ENCODE assay signal across 10 mouse cellular contexts in the genomic region with DNA sequence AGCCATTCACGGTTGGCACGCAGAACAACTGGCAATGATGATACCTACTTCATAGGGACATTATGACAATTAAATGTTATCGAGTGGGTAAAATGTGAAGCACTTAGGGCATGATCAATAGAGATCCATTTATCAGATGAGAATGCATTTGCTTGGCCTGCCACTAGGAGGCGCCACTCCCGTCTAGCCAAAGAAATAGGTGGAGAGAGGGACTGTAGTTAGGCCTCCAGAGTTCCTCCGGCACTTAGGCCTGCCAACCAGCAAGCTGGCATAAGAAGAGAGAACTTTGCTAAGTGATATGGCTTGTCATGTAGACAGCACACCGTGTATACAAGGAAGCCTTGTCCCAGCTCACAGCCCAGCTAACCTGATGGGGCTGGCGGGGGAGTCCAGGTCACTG. TPM values are rescaled to one million over a fixed set of nuclear protein-coding genes. Genes with fewer than 3 reads are reported as not detected.
A peak's percentile ranks its signal among the peaks of the same experiment; 100 is the strongest.
DNase-seq lines count a peak whose midpoint lies in the region; ATAC-seq and TF ChIP-seq lines count a peak whose summit lies in the region.
"Had no signal": no experiment of that assay in that cellular context is flagged by ENCODE, and none has a peak within 500 bp of the region (broad histone marks: within the 10 kb centered on the region; RNA-seq: fewer than 3 reads in every experiment).

No protein-coding gene starts in this region.

- TF ChIP-seq EP300 in ES-Bruce4 (IDR thresholded peaks at IDR 0.05; ENCODE audit: insufficient read depth, low read depth, low read length): no peak

- TF ChIP-seq CTCF in ES-Bruce4 (IDR thresholded peaks at IDR 0.05; ENCODE audit: low read depth, low read length): peak; percentile 98
- peak; percentile 55; the same call in 1 of the 2 replicates for TF ChIP-seq CTCF in olfactory bulb, adult 2 months (IDR thresholded peaks at IDR 0.05; ENCODE audit: insufficient read depth, low read depth, low read length)

- peak; percentile 68 for DNase-seq in adrenal gland, postnatal 10 days
- no peak for DNase-seq in adrenal gland, adult 8-10 months
- peak; percentile 54 for DNase-seq in kidney, adult 18-20 months
- peak; percentile 67 for DNase-seq in embryonic facial prominence, embryonic 11.5 days (ENCODE audit: low spot score)
- DNase-seq in ovary, adult 18-20 months (ENCODE audit: low spot score): no peak

- H3K9ac ChIP-seq in kidney, embryonic 14.5 days (ENCODE audit: low read depth, low read length): no peak overlapping the region
- H3K9ac ChIP-seq in ES-Bruce4 (ENCODE audit: low read depth, poor library complexity, severe bottlenecking): peak overlapping the region; percentile 10; the same call in 1 of the 2 replicates
- no peak overlapping the region for H3K9ac ChIP-seq in embryonic facial prominence, embryonic 11.5 days (replicated peaks; ENCODE audit: low read length)

- H3K4me3 ChIP-seq in kidney, embryonic 14.5 days (ENCODE audit: low read length): no peak overlapping the region
- H3K4me3 ChIP-seq in ES-Bruce4 (ENCODE audit: low read depth, low read length): peak overlapping the region; percentile 13; the same call in 1 of the 2 replicates
- H3K4me3 ChIP-seq in embryonic facial prominence, embryonic 11.5 days (ENCODE audit: low read depth, low read length): no peak overlapping the region
- no peak overlapping the region for H3K4me3 ChIP-seq in olfactory bulb, adult 2 months (ENCODE audit: insufficient read depth, low read depth, low read length)

- no peaks in the 10 kb centered on the region for H3K9me3 ChIP-seq in kidney, embryonic 14.5 days (ENCODE audit: control insufficient read depth, low read length)
- no peaks in the 10 kb centered on the region for H3K9me3 ChIP-seq in ES-Bruce4 (replicated peaks; ENCODE audit: control insufficient read depth, insufficient read depth, low read length, poor library complexity, severe bottlenecking)
- no peaks in the 10 kb centered on the region for H3K9me3 ChIP-seq in embryonic facial prominence, embryonic 11.5 days (replicated peaks; ENCODE audit: control insufficient read depth, low read length)

- H3K36me3 ChIP-seq in kidney, embryonic 14.5 days (ENCODE audit: control insufficient read depth, insufficient read depth, low read length): peaks cover 51% of the 10 kb centered on the region
- H3K36me3 ChIP-seq in ES-Bruce4 (ENCODE audit: control insufficient read depth, insufficient read depth, low read length, poor library complexity, severe bottlenecking): no peaks in the 10 kb centered on the region
- peaks cover 11% of the 10 kb centered on the region for H3K36me3 ChIP-seq in embryonic facial prominence, embryonic 11.5 days (replicated peaks; ENCODE audit: control insufficient read depth, insufficient read depth, low read depth, low read length)

- H3K27me3 ChIP-seq in kidney, embryonic 14.5 days (ENCODE audit: control insufficient read depth, insufficient read depth, low read length): no peaks in the 10 kb centered on the region
- no peaks in the 10 kb centered on the region for H3K27me3 ChIP-seq in ES-Bruce4 (ENCODE audit: control insufficient read depth, insufficient read depth, low read length, poor library complexity, severe bottlenecking)
- no peaks in the 10 kb centered on the region for H3K27me3 ChIP-seq in embryonic facial prominence, embryonic 11.5 days (ENCODE audit: control insufficient read depth, insufficient read depth, low read length)

- no peak overlapping the region for H3K4me2 ChIP-seq in kidney, embryonic 14.5 days (replicated peaks; ENCODE audit: low read depth, low read length)
- no peak overlapping the region for H3K4me2 ChIP-seq in embryonic facial prominence, embryonic 11.5 days (ENCODE audit: low read depth, low read length)

- ATAC-seq in kidney, embryonic 14.5 days (ENCODE audit: low FRiP score, low TSS enrichment): no peak
- no peak for ATAC-seq in embryonic facial prominence, embryonic 11.5 days (replicated peaks; ENCODE audit: insufficient number of reproducible peaks, low FRiP score, low TSS enrichment, low read depth)

- no peak overlapping the region for H3K27ac ChIP-seq in kidney, embryonic 14.5 days (ENCODE audit: low read depth, low read length)
- H3K27ac ChIP-seq in ES-Bruce4 (ENCODE audit: insufficient read depth, low read length): no peak overlapping the region
- H3K27ac ChIP-seq in embryonic facial prominence, embryonic 11.5 days (replicated peaks; ENCODE audit: low read depth, low read length): no peak overlapping the region
- H3K27ac ChIP-seq in olfactory bulb, adult 2 months (ENCODE audit: insufficient read depth, low read depth, low read length): no peak overlapping the region

- TF ChIP-seq POLR2A in ES-Bruce4 (IDR thresholded peaks at IDR 0.05; ENCODE audit: insufficient read depth, low read length): no peak
- TF ChIP-seq POLR2A in olfactory bulb, adult 2 months (IDR thresholded peaks at IDR 0.05; ENCODE audit: insufficient read depth, low read depth, low read length): no peak

- H3K4me1 ChIP-seq in kidney, embryonic 14.5 days (ENCODE audit: control insufficient read depth, insufficient read depth, low read length): peaks cover 10% of the 10 kb centered on the region; the same call in 1 of the 2 replicates
- H3K4me1 ChIP-seq in ES-Bruce4 (ENCODE audit: control insufficient read depth, insufficient read depth, low read length): no peaks in the 10 kb centered on the region
- H3K4me1 ChIP-seq in embryonic facial prominence, embryonic 11.5 days (ENCODE audit: control insufficient read depth, insufficient read depth, low read length): peaks cover 6% of the 10 kb centered on the region; the same call in 1 of the 2 replicates
- peaks cover 10% of the 10 kb centered on the region for H3K4me1 ChIP-seq in olfactory bulb, adult 2 months (ENCODE audit: control insufficient read depth, insufficient read depth, low read length)

- WGBS in kidney, embryonic 14.5 days: 57% methylated on average over 8 of the region's 8 CpGs
- WGBS in embryonic facial prominence, embryonic 11.5 days: 47% methylated on average over 8 of the region's 8 CpGs
- 50% methylated on average over 8 of the region's 8 CpGs for WGBS in olfactory bulb, adult 2 months

RNA-seq across cellular contexts. Expression of gene Gm17606, which starts 3.8 kb away (rescaled TPM):
- total RNA-seq in adrenal gland, postnatal 10 days (2021): not detected
- total RNA-seq in adrenal gland, adult 8-10 months (2022): not detected
- not detected in 2 replicates for polyA plus RNA-seq in kidney, embryonic 14.5 days (2014; fragmentation: Nextera tagmentation; extraction: Ambion mirVana)
- polyA plus RNA-seq in ES-Bruce4 (2011; ENCODE audit: insufficient read depth, insufficient read length, low read depth, missing spikeins): not detected in 2 replicates
- polyA plus RNA-seq in embryonic facial prominence, embryonic 11.5 days (2014; fragmentation: Nextera tagmentation; extraction: Ambion mirVana): not detected in 2 replicates
- not detected in 2 replicates for polyA plus RNA-seq in olfactory bulb, adult 2 months (2012; ENCODE audit: insufficient read depth, insufficient read length, low replicate concordance, missing spikeins)
- polyA plus RNA-seq: frontal cortex, adult 2 months; stomach, embryonic 16.5 days had no signal

RNA-seq across cellular contexts. Expression of gene Cdh24, which starts 4.2 kb away (rescaled TPM):
- total RNA-seq in adrenal gland, postnatal 10 days (2021): 1 to 10 TPM; 1.7 to 2.5 TPM
- 1 to 10 TPM in 2 of 4 experiments, under 1 TPM in 2; 0.46 to 2.0 (median 1.3) TPM for total RNA-seq in adrenal gland, adult 8-10 months (2022)
- 5.0 and 5.7 TPM in 2 replicates for polyA plus RNA-seq in kidney, embryonic 14.5 days (2014; fragmentation: Nextera tagmentation; extraction: Ambion mirVana)
- 6.0 and 6.4 TPM in 2 replicates for polyA plus RNA-seq in ES-Bruce4 (2011; ENCODE audit: insufficient read depth, insufficient read length, low read depth, missing spikeins)
- polyA plus RNA-seq in embryonic facial prominence, embryonic 11.5 days (2014; fragmentation: Nextera tagmentation; extraction: Ambion mirVana): 6.2 and 6.3 TPM in 2 replicates
- not detected in 2 replicates for polyA plus RNA-seq in olfactory bulb, adult 2 months (2012; ENCODE audit: insufficient read depth, insufficient read length, low replicate concordance, missing spikeins)

RNA-seq across cellular contexts. Expression of gene Psmb11, which starts 15.7 kb away (rescaled TPM):
- total RNA-seq in adrenal gland, postnatal 10 days (2021): not detected
- total RNA-seq in adrenal gland, adult 8-10 months (2022): not detected
- not detected in 2 replicates for polyA plus RNA-seq in kidney, embryonic 14.5 days (2014; fragmentation: Nextera tagmentation; extraction: Ambion mirVana)
- polyA plus RNA-seq in ES-Bruce4 (2011; ENCODE audit: insufficient read depth, insufficient read length, low read depth, missing spikeins): 0.21 and 0.64 TPM in 2 replicates
- polyA plus RNA-seq in embryonic facial prominence, embryonic 11.5 days (2014; fragmentation: Nextera tagmentation; extraction: Ambion mirVana): not detected in 2 replicates
- not detected in 2 replicates for polyA plus RNA-seq in olfactory bulb, adult 2 months (2012; ENCODE audit: insufficient read depth, insufficient read length, low replicate concordance, missing spikeins)
- polyA plus RNA-seq: stomach, embryonic 16.5 days had no signal

RNA-seq across cellular contexts. Expression of gene Psmb5, which starts 19.1 kb away (rescaled TPM):
- total RNA-seq in adrenal gland, postnatal 10 days (2021): 100 to 1,000 TPM; 226 to 247 TPM
- 100 to 1,000 TPM; 254 to 479 (median 341) TPM for total RNA-seq in adrenal gland, adult 8-10 months (2022)
- polyA plus RNA-seq in kidney, embryonic 14.5 days (2014; fragmentation: Nextera tagmentation; extraction: Ambion mirVana): 420 and 456 TPM in 2 replicates
- polyA plus RNA-seq in ES-Bruce4 (2011; ENCODE audit: insufficient read depth, insufficient read length, low read depth, missing spikeins): 206 and 225 TPM in 2 replicates
- 404 and 462 TPM in 2 replicates for polyA plus RNA-seq in embryonic facial prominence, embryonic 11.5 days (2014; fragmentation: Nextera tagmentation; extraction: Ambion mirVana)
- polyA plus RNA-seq in olfactory bulb, adult 2 months (2012; ENCODE audit: insufficient read depth, insufficient read length, low replicate concordance, missing spikeins): not detected in 2 replicates

RNA-seq across cellular contexts. Expression of gene 4931414P19Rik, which starts 31.2 kb away (rescaled TPM):
- total RNA-seq in adrenal gland, postnatal 10 days (2021): 1 to 10 TPM; 4.9 to 6.9 TPM
- 1 to 10 TPM; 3.6 to 6.2 (median 5.0) TPM for total RNA-seq in adrenal gland, adult 8-10 months (2022)
- 5.7 and 7.7 TPM in 2 replicates for polyA plus RNA-seq in kidney, embryonic 14.5 days (2014; fragmentation: Nextera tagmentation; extraction: Ambion mirVana)
- polyA plus RNA-seq in ES-Bruce4 (2011; ENCODE audit: insufficient read depth, insufficient read length, low read depth, missing spikeins): 8.4 and 9.2 TPM in 2 replicates
- 5.1 and 7.7 TPM in 2 replicates for polyA plus RNA-seq in embryonic facial prominence, embryonic 11.5 days (2014; fragmentation: Nextera tagmentation; extraction: Ambion mirVana)
- polyA plus RNA-seq in olfactory bulb, adult 2 months (2012; ENCODE audit: insufficient read depth, insufficient read length, low replicate concordance, missing spikeins): not detected in 2 replicates

Comparison
In these comparisons a context has a peak if more than half of its experiments do, and no peak if none do; other contexts are left out.
1. DNase-seq: peak in adrenal gland, postnatal 10 days (single experiment), kidney, adult 18-20 months (single experiment) and embryonic facial prominence, embryonic 11.5 days (single experiment); none in adrenal gland, adult 8-10 months (single experiment) and ovary, adult 18-20 months (single experiment).